Mouse (Mus musculus) spleen, adult 2 months (tissue): Measurements from ENCODE around the gene Il1f10.

Source experiments
- CTCF ChIP-seq: fragments of 200-500 bp; IDR thresholded peaks from 2 replicates; pipeline ENCODE4 v1.5.1; 2011; ENCODE audit warnings: mild to moderate bottlenecking, inconsistent platforms; ENCODE audit not compliant: insufficient read depth, insufficient read length, insufficient replicate concordance; ENCODE audit errors: extremely low read depth
- POLR2A ChIP-seq: fragments of 200-500 bp; IDR thresholded peaks from 2 replicates; pipeline ENCODE4 v1.6.1; 2011; ENCODE audit warnings: low read depth, low read length, inconsistent platforms

- TF ChIP-seq POLR2A (no peak), CTCF (no peak)
These were observed 23.5 kb upstream of the Il1f10 start for GRCm38 (mm10) chr2:24267503-24267902.
